Mouse (Mus musculus) ovary, postnatal 10 days (tissue): ENCODE measurements around the gene Bcs1l.

Experiments
- DNase-seq: peaks from one replicate; pipeline ENCODE4 v3.0.0; 2022; ENCODE audit warnings: low spot score

Bcs1l gene

DNA sequence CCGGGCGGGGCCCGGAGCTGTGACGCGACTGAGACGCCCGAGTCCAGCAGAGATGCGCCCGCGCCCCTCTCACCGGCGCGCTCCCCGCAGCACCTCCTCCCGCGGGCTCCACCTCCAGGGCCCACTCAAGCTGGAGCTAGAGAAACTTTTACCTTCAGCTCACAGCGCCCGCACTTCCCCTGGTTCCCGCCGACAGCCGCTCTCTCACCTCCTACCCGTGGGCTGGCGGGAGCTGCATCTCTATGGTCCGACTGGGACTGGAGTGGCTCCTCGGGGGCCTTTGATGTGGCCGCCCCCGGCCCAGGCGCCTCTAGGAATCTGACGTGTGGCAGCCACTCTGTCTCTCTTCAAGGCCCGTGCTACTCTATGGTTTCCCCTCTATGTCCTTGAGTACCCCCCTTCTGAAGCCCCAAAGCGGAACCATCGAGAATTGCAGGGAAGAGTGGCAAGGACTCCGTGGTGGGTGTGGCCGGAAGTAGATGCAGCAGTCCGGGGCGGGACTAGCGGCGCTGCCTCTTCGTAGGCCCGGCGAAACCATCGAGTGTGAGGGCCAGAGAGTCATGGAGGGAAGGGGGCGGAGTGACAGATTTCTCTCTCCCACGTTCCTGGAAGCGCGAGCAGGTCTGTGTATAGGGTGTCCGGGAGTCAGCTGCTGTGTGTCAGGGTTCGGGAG, at the start of gene Bcs1l, which contains the start of gene Zfp142:
Gene Bcs1l (plus strand): TSS at position 517 of the 673 bp plus-strand sequence.
Gene Zfp142 (minus strand): TSS at position 474 of the 673 bp plus-strand sequence.
- peak; percentile 95 for DNase-seq

DNA sequence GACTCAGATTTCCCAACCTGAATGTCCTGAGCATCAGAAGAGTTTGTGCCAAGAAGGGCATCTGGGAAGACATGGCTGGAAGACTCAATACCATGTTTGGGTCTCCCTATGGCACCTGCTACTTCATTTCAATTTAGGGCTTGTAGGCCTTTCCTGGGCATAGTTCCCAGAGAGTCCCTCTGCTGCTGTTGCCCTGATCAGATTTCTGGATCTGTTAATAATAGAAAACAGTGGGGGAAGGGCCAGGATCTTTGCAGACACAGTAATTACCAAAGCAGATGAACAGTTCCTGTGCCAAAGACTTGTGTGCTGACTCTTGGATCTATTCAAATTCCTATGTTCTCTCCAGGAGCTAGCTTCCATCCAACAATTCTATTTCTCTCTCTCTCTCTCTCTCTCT, 49.4 kb upstream of the Bcs1l start:
- DNase-seq = no peak

DNA sequence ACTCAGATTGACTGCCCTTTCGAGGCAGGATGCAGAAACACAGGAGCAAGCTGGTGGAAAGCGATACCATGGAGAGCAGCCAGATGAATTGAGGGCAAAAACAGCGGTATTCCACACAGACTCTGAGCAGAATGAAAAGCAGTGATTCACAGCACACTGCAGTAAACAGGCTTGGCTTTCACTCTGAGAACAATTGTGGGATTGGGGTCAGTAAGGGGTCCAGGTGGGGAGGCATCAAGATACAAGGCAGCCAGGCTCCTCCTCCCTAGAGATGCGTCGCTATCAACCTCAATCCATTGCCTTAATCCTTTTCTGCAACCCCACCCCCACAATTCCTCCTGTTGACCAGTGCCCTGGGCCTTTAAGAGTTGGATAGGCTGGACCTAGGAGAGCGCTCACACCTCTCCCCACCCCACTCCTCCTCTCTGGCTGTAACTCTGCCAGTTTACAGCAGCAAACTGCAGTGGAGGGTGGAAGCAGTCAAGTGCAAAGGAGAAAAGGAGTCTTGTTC, 45.6 kb upstream of the Bcs1l start, which contains the start of gene Plcd4:
Gene Plcd4 (plus strand): TSS at position 438 of the 511 bp plus-strand sequence.
- no peak for DNase-seq

GRCm38 (mm10) chr1:74544184-74544583, 43.9 kb upstream of the Bcs1l start, which contains the start of gene Usp37:
Gene Usp37 (minus strand): TSS chr1:74544284.
- no peak for DNase-seq

GRCm38 (mm10) chr1:74559061-74559460, 29.0 kb upstream of the Bcs1l start:
- DNase-seq = no peak

- DNase-seq = no peak
Measured at GRCm38 (mm10) chr1:74565834-74566233, 22.3 kb upstream of the Bcs1l start.

DNA sequence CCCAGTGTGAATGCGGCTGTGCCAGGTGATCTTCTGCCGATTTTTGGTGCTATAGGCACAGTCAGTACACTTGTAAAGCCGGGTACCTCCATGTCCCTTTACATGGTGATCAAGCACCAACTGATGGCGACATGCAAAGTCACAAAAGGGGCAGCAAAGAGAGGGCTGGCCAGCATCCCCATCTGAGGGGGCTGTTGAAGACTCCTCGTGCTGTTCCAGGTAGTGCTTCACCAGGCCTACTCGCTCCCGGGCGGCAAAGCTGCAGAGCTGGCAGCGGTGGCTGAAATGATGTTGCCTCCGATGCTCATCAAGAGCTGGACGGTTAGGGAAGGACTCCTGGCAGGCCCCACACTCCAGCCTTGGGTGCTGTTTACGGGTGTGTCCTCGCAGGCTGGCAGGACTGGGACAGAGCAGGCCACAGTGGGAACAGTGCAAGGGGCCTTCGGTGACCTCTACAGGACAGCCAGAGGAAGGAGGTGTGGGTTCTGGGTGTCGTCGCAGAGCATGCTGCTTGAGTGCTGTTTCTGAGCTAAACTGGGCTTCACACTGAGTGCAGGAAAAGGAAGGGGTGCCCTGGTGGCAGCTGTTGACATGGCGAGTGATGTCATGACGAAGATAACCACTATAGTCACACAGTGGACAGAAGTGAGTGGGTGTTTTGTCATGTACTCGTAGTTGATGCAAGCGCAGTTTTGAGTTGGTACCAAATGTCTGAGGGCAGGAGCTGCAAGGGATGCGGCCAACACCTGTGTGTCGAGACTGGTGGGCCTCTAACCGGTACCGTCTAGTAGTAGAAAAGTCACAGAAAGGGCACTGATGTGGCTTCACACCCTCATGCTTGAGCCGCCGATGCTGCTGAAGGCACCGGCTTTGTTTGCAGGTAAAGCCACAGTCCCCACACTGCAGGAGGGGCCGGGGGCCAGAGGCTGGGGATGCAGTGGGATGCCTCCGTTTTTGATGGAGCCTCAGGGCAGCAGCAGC, 18.1 kb upstream of the Bcs1l start:
- no peak for DNase-seq

- no peak for DNase-seq
Measured at GRCm38 (mm10) chr1:74582621-74583020, 5.5 kb upstream of the Bcs1l start.

DNA sequence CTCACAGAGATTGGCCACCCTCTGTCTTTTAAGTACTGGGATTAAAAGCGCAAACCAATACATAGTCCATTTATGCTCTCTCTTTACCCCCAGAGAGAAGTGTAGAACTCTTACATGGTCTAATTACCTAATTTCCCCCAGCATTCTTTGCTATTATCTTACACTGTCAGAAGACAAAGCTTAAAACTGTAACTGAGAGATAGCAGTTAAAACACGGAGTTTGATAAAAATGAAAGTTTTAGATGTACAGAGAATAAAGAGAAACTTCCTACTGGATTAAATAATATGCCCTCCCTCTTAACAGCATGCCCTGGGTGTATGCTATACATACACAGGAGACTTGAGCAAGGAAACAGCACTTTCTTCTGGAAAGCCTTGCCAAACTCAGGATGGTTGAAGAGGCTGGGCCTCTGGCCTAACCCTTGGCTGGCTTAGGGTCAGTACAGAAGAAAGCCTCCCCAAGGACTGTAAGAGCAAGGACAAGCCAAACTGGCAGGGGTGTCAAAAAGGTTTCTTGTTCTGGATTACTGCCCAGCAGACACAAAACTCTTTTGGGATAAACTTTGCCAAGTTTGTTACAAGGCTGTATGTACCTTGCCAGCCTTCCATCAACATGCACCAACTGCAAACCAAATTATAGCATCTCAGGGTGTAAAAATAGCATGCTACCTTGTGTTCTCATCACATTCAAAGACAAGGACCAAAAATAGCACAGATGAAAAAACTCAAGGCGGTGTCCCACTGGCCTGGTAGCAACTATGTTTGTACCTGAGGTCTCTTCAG, 3.3 kb upstream of the Bcs1l start:
- DNase-seq = no peak

- no peak for DNase-seq
Measured at GRCm38 (mm10) chr1:74587233-74587772, 786 bp upstream of the Bcs1l start.

GRCm38 (mm10) chr1:74594434-74594833, 6.3 kb downstream of the Bcs1l start:
- no peak for DNase-seq

GRCm38 (mm10) chr1:74600501-74601266, 12.6 kb downstream of the Bcs1l start:
- DNase-seq = no peak

DNA sequence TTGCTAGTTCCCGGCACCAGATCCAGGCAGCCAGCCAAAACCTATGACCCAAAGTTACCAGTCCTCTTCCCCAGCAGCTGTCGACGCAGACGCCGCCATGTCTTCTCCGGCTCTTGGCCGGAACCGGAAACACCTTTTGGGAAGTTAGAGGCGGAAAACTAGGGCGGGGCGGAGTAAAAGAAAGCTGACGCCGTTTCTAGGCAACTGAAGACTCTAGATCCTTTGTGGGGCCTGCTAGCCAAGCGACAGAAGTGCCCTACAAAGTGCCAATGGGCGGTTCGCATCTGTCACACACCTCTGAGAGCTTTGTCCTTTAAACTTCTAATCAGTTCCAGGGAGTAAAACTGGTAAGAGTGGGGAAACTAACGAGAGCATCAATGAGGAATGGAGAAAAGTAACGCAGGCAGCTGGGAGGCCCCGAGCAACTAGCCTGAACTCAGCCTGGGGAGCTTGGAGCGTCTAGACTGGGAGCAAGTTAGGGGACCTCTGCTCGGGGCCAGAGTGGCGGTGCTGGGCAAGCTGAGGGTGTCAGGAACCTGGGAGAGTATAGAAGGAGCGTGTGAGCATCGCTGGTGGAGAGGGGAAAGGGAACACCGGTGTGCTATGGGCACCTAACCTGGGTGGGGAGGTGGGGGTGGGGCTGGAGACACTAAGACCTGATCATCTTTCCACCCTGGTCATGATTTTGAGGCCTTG, 13.3 kb downstream of the Bcs1l start, which contains the start of the genes Rnf25 and Stk36:
Gene Rnf25 (minus strand): TSS at position 131 of the 696 bp plus-strand sequence.
Gene Stk36 (plus strand): TSS at position 179 of the 696 bp plus-strand sequence.
- peak; percentile 67 for DNase-seq

GRCm38 (mm10) chr1:74624183-74624582, 36.1 kb downstream of the Bcs1l start:
- DNase-seq = no peak

DNA sequence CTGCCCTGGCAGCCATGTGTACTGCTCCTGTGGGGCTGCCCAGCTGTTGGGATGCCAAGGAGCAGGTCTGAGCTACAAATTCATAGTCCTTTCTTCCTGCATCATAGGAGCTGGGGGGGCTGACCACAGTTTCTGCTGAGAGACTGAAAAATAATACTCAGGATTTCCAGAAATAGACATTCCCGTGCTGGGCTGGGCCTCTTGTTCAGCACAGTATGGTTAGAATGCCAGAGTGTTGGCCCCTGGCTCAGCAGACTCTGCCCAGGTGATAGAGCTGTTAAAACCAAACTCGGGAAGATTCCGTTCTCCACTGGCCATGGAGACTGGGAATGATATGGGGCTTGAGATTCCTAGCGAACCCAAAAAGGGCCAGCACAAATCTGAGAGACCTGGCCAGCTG, 38.0 kb downstream of the Bcs1l start:
- DNase-seq = no peak

- no peak for DNase-seq
Measured at GRCm38 (mm10) chr1:74628001-74628400, 39.9 kb downstream of the Bcs1l start.

DNA sequence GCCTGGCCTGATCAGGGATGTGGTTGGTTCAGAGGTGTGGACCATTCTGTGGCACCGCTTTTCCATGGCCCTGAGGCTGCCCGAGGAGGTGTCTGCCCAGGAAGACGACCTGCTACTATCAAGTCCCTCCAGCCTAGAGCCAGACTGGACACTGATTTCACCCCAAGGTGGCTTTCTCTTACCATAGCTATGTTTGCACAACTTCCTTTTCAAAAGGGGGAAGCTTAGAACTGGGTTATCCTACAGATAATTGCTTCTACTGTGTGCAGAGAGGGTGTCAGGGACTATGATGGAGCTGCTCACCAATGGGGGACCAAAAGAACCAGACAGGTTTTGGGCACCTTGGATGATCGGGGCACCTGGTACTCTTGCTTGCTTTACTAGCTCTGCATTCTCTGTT, 44.6 kb downstream of the Bcs1l start:
- DNase-seq = no peak
